Mouse (Mus musculus) forelimb bud, embryonic 11.5 days (tissue): ENCODE measurements at regions not wholly inside any gene's neighbourhood (a gene's known extent, or its start where the extent isn't known, plus 50 kb on each side); places are given as distances from the start of the nearest gene placed in this dataset.

ENCODE experiments used
- DNase-seq: peaks from one replicate; pipeline ENCODE4 v3.0.0-alpha.2; 2012; ENCODE audit warnings: low read depth, low spot score

GRCm38 (mm10) chr2:134730547-134730946, 55.3 kb upstream of the Plcb1 start:
- DNase-seq: no peak

- DNase-seq: no peak
These were observed 59.2 kb upstream of the Plcb1 start for GRCm38 (mm10) chr2:134726713-134727112.

GRCm38 (mm10) chr2:134724071-134724470, 61.8 kb upstream of the Plcb1 start:
- DNase-seq: no peak

GRCm38 (mm10) chr2:134717815-134718362, 68.0 kb upstream of the Plcb1 start:
- peak; percentile 45 for DNase-seq

GRCm38 (mm10) chr2:134716531-134716930, 69.3 kb upstream of the Plcb1 start:
- no peak for DNase-seq

- DNase-seq: no peak
These were observed 70.1 kb upstream of the Tmx4 start for GRCm38 (mm10) chr2:134714001-134714400.

- no peak for DNase-seq
These were observed 64.8 kb upstream of the Tmx4 start for GRCm38 (mm10) chr2:134708754-134709153.

GRCm38 (mm10) chr2:134703067-134703466, 59.1 kb upstream of the Tmx4 start:
- no peak for DNase-seq

- DNase-seq: no peak
These were observed 53.5 kb upstream of the Tmx4 start for GRCm38 (mm10) chr2:134697424-134697823.

GRCm38 (mm10) chr2:134696394-134696793, 52.4 kb upstream of the Tmx4 start:
- DNase-seq: no peak
